Mouse (Mus musculus) WW6 (cell line): ENCODE measurements around the gene Pced1a.

Source experiments
- DNase-seq: peaks from one replicate; pipeline ENCODE4 v3.0.0-alpha.2; 2013; ENCODE audit warnings: low read depth, low spot score

Gene Pced1a

GRCm38 (mm10) chr2:130424126-130424853 lies at the start of gene Pced1a, which contains the start of gene Vps16:
TSS of gene Pced1a (minus strand) at chr2:130424701.
TSS of gene Vps16 (plus strand) at chr2:130424339.
- peak; percentile 63 for DNase-seq

- DNase-seq = no peak
These were observed 48.5 kb upstream of the Pced1a start for GRCm38 (mm10) chr2:130472908-130473510.

GRCm38 (mm10) chr2:130469935-130470334 lies 45.4 kb upstream of the Pced1a start:
- no peak for DNase-seq

GRCm38 (mm10) chr2:130469366-130469765 lies 44.9 kb upstream of the Pced1a start:
- no peak for DNase-seq

GRCm38 (mm10) chr2:130466438-130466837 lies 41.9 kb upstream of the Pced1a start:
- DNase-seq = no peak

- no peak for DNase-seq
These were observed 37.0 kb upstream of the Pced1a start for GRCm38 (mm10) chr2:130461287-130462071.

GRCm38 (mm10) chr2:130459576-130459975 lies 35.1 kb upstream of the Pced1a start:
- no peak for DNase-seq

- no peak for DNase-seq
These were observed 33.4 kb upstream of the Pced1a start for GRCm38 (mm10) chr2:130457871-130458270.

- DNase-seq = no peak
These were observed 30.4 kb upstream of the Pced1a start for GRCm38 (mm10) chr2:130454748-130455370.

- DNase-seq = no peak
These were observed 28.9 kb upstream of the Pced1a start for GRCm38 (mm10) chr2:130453421-130453820.

GRCm38 (mm10) chr2:130452266-130452665 lies 27.8 kb upstream of the Pced1a start:
- no peak for DNase-seq

- DNase-seq = no peak
These were observed 27.2 kb upstream of the Pced1a start for GRCm38 (mm10) chr2:130451727-130452090.

GRCm38 (mm10) chr2:130451086-130451726 lies 26.7 kb upstream of the Pced1a start:
- DNase-seq = no peak

GRCm38 (mm10) chr2:130450434-130450796 lies 25.9 kb upstream of the Pced1a start:
- DNase-seq = no peak

GRCm38 (mm10) chr2:130449794-130450433 lies 25.4 kb upstream of the Pced1a start, which contains the start of gene Ptpra:
TSS of gene Ptpra (plus strand) at chr2:130450278.
- peak; percentile 52 for DNase-seq

GRCm38 (mm10) chr2:130449021-130449793 lies 24.7 kb upstream of the Pced1a start:
- DNase-seq = no peak

- no peak for DNase-seq
These were observed 23.9 kb upstream of the Pced1a start for GRCm38 (mm10) chr2:130448449-130448848.

GRCm38 (mm10) chr2:130442162-130442561 lies 17.7 kb upstream of the Pced1a start:
- DNase-seq = no peak

- DNase-seq = no peak
These were observed 15.5 kb upstream of the Pced1a start for GRCm38 (mm10) chr2:130439840-130440480.

GRCm38 (mm10) chr2:130438861-130439260 lies 14.4 kb upstream of the Pced1a start:
- DNase-seq = no peak
